Mouse (Mus musculus) liver, embryonic 11.5 days (tissue): ENCODE data around the gene Pgam1. TPM values are rescaled to one million over a fixed set of nuclear protein-coding genes. Genes with fewer than 3 reads are reported as not detected.

Source experiments
- ATAC-seq: fragments of 200-750 bp; cut with Nextera tagmentation; replicated peaks from 2 replicates; pipeline ENCODE4 v1.8.0; 2017; ENCODE audit warnings: moderate number of reproducible peaks, mild to moderate bottlenecking, moderate TSS enrichment, moderate library complexity; ENCODE audit not compliant: low FRiP score
- DNase-seq: peaks from one replicate; pipeline ENCODE4 v3.0.0-alpha.2; 2017; ENCODE audit warnings: low spot score
- H3K27ac ChIP-seq: fragments of 300-500 bp; sonication (generic); 2 replicates; pipeline ENCODE4 v1.5.1; 2014; ENCODE audit warnings: mild to moderate bottlenecking, low read depth, low read length, control low read depth
- H3K27me3 ChIP-seq: fragments of 300-500 bp; sonication (generic); replicated peaks from 2 replicates; pipeline ENCODE4 v1.6.1; 2014; ENCODE audit warnings: low read length, mixed read lengths; ENCODE audit not compliant: control insufficient read depth, insufficient read depth
- H3K36me3 ChIP-seq: fragments of 300-500 bp; sonication (generic); 2 replicates; pipeline ENCODE4 v1.6.1; 2014; ENCODE audit warnings: mild to moderate bottlenecking, low read length, moderate library complexity, mixed read lengths; ENCODE audit not compliant: control insufficient read depth, insufficient read depth
- H3K4me1 ChIP-seq: fragments of 300-500 bp; sonication (generic); replicated peaks from 2 replicates; pipeline ENCODE4 v1.6.1; 2014; ENCODE audit warnings: low read length, mixed read lengths; ENCODE audit not compliant: control insufficient read depth, insufficient read depth
- H3K4me2 ChIP-seq: fragments of 300-500 bp; sonication (generic); 2 replicates; pipeline ENCODE4 v1.6.1; 2014; ENCODE audit warnings: mild to moderate bottlenecking, control low read depth, moderate library complexity
- H3K4me3 ChIP-seq: fragments of 300-500 bp; sonication (generic); 2 replicates; pipeline ENCODE4 v1.5.1; 2014; ENCODE audit warnings: low read depth, low read length, control low read depth
- H3K9ac ChIP-seq: fragments of 300-500 bp; sonication (generic); 2 replicates; pipeline ENCODE4 v1.6.1; 2014; ENCODE audit warnings: low read depth, low read length, control low read depth
- H3K9me3 ChIP-seq: fragments of 300-500 bp; sonication (generic); 2 replicates; pipeline ENCODE4 v1.6.1; 2016; ENCODE audit warnings: low read length, inconsistent platforms, mixed read lengths; ENCODE audit not compliant: control insufficient read depth
- WGBS: fragments of 180-500 bp; shearing (Covaris S2); extraction: QIAGEN DNeasy Blood & Tissue Kit; methylation state at CpG from one replicate; pipeline ENCODE4 v1.1.7; 2014; 5-methylcytosine and 5-hydroxymethylcytosine counted together
- polyA plus RNA-seq: library from polyadenylated mRNA; unstranded; fragments of >200 nt; fragmentation: Nextera tagmentation; extraction: Ambion mirVana; gene quantifications from 2 replicates; pipeline ENCODE4 v1.2.1, GENCODE M21; 2014

Gene Pgam1
- polyA plus RNA-seq, 1 experiment from 2014 or later: 874 TPM

DNA sequence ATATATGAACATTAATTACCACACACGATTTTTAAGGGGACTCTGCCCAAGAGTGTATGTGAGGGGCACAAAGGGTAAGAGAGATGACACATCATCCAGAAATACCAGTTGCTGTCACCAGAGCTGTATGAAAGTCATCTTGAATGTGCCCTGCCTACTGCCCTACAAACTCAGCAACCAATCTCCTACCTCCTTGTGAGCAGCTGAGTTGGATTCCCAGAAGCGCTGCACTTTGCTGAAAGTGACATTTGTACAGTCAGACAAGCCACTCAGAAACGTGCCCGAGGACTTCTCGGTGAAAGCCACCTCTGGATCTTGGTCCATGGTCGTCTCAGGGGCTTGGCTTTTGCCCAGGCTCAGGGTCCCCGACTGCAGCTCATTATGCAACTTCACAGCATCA, 16.8 kb upstream of the Pgam1 start:
- Histone ChIP-seq H3K4me3 (peak overlapping the region; percentile 75), H3K4me1 (peaks cover 8% of the 10 kb centered on the region; the same call in 1 of the 2 replicates), H3K36me3 (peaks cover 10% of the 10 kb centered on the region), H3K4me2 (peak overlapping the region; percentile 81), H3K27me3 (no peaks in the 10 kb centered on the region), H3K27ac (0 out of 2 replicates have a peak overlapping the region, but pooled peaks have one; percentile 3), H3K9me3 (no peaks in the 10 kb centered on the region), H3K9ac (peak overlapping the region; percentile 56)
- no peak for DNase-seq
- no peak for ATAC-seq
- WGBS: 36% methylated on average over 7 of the region's 7 CpGs

DNA sequence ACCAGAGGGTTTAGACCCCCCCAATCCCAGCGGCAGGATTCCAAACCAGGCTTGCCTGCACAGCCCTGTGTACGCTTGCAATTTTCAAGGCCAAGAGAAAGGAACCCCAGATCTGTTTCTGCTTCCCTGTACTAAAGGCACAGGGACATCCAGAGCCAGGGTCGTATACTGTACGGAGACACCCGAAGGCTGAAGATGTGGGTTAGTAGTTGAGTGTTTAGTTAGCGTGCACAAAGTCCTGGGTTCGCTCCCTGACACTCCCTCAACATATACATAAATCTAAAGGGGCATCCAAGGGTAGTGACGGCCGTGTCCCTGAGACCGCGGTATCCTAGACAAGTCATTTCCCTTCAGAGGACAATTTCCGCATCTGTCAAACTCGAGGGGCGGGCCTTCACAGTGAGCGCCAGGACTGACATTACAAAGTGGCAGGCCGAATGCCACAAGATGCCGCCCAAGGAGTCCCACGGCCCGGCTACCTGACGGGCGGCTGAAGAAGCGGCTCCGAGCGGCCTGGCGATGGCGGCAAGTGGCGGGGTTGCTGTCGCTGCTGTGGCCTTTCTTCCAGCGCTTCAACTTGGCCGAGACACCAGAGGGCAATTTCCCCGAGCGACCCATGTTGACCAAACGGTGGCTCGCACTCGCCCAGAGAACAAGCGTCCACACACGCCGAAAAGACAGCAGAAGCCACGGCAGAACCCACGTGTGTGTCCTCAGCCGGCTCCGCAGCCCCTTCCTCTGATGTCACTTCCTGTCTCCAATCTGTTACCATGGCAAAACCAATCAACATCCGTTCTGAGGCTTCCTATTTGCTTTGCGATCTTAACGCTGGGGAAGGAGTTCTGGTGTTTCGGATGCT, 16.0 kb upstream of the Pgam1 start, which contains the start of gene Rrp12:
TSS of gene Rrp12 (minus strand) at position 714 of the 859 bp plus-strand sequence.
- H3K27ac ChIP-seq: 0 out of 2 replicates have a peak within 1 kb of the TSS, but pooled peaks have one; percentile 3
- H3K4me3 ChIP-seq: peak within 1 kb of the TSS; percentile 75
- WGBS: under 1% methylated on average over 46 of the region's 46 CpGs
- peak within 1 kb of the TSS; percentile 81 for H3K4me2 ChIP-seq
- H3K9me3 ChIP-seq: no peaks in the 10 kb centered on the region
- H3K36me3 ChIP-seq: 0 out of 2 replicates have a peak, but pooled peaks cover 4% of the 10 kb centered on the region
- ATAC-seq (peak; percentile 85), DNase-seq (peak; percentile 75)
- H3K9ac ChIP-seq: peak within 1 kb of the TSS; percentile 56
- no peaks in the 10 kb centered on the region for H3K27me3 ChIP-seq
- H3K4me1 ChIP-seq: peaks cover 8% of the 10 kb centered on the region; the same call in 1 of the 2 replicates

DNA sequence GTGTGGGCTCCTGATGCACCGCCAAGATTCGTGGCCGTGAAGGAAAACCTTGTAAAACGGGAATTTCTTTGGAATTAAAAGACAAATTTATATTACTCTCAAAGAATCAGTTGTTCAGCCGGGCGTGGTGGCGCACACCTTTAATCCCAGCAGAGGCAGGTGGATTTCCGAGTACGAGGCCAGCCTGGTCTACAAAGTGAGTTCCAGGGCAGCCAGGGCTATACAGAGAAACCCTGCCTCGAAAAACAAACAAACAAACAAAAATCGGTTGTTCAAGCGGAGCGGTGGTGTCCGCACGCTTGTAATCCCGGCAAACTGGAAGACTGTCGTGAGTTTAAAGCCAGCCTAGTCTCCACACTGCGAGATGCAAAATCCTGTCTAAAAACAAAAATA, 15.4 kb upstream of the Pgam1 start:
- Histone ChIP-seq H3K9ac (no peak overlapping the region), H3K4me3 (peak overlapping the region; percentile 75), H3K9me3 (no peaks in the 10 kb centered on the region), H3K27ac (no peak overlapping the region), H3K4me1 (peaks cover 8% of the 10 kb centered on the region; the same call in 1 of the 2 replicates), H3K27me3 (no peaks in the 10 kb centered on the region), H3K36me3 (no peaks in the 10 kb centered on the region), H3K4me2 (peak overlapping the region; percentile 81)
- WGBS: 24% methylated on average over 18 of the region's 18 CpGs
- no peak; the same call in 1 of the 2 replicates for ATAC-seq
- DNase-seq: no peak

DNA sequence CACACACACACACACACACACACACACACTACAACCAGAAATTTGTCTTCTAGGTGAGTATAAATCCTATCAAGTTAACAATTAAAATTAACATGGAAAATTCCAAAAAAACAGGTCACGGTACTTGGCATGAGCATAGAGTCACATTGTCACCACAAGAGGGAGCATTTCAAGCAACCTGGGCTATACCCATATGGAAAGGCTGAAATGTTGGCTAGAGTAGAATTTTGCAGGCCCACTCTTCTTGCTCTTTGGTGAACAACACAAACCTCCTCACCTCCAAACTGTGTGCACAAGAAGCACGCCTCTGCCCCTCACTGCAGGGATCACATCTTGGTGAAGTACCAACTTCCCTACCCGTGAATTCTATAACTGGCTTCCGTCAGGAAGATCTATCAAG, 12.9 kb upstream of the Pgam1 start:
- no peak for ATAC-seq
- no peak for DNase-seq

DNA sequence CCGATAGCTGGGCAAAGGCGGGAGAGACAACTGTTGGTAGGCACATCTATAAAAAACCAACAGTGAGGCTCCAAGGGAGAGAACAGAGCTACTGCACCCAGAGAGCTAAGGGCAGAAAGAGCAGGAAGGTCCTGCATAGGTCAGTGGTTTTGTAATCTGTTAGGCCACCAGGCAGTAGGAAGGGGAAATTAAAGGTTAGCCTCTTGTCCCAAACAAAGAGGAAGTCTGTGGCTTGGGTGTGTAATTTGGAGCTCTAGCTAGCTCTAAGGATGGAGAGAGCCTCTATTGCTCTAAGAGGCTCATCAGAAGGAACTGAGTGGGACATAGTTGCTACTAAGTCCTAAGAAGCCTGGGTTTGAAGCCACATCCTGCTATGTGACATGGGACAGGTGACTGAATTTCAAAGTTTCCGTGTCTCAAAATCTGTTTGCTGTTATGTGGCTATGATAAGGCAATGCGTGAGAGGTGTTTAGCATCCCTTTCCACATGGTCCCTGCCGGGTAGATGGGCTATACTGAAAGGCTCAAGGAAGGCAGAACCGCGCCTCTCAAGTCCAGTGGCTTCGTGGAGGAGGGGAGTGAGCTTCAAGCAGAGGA, 11.1 kb upstream of the Pgam1 start:
- no peaks in the 10 kb centered on the region for H3K27me3 ChIP-seq
- no peak for ATAC-seq
- no peak overlapping the region for H3K9ac ChIP-seq
- H3K4me3 ChIP-seq: no peak overlapping the region
- peaks cover 10% of the 10 kb centered on the region for H3K4me1 ChIP-seq
- no peaks in the 10 kb centered on the region for H3K9me3 ChIP-seq
- H3K27ac ChIP-seq: no peak overlapping the region
- no peaks in the 10 kb centered on the region for H3K36me3 ChIP-seq
- WGBS: 50% methylated on average over 8 of the region's 8 CpGs
- no peak overlapping the region for H3K4me2 ChIP-seq
- no peak for DNase-seq

More for the DNA sequence above, 12.9 kb upstream of the Pgam1 start:
- 46% methylated on average over 4 of the region's 4 CpGs for WGBS
- no peaks in the 10 kb centered on the region for H3K9me3 ChIP-seq
- no peak overlapping the region for H3K9ac ChIP-seq
- no peaks in the 10 kb centered on the region for H3K36me3 ChIP-seq
- no peak overlapping the region for H3K4me2 ChIP-seq
- H3K27ac ChIP-seq: no peak overlapping the region
- no peak overlapping the region for H3K4me3 ChIP-seq
- no peaks in the 10 kb centered on the region for H3K27me3 ChIP-seq
- peaks cover 14% of the 10 kb centered on the region for H3K4me1 ChIP-seq

DNA sequence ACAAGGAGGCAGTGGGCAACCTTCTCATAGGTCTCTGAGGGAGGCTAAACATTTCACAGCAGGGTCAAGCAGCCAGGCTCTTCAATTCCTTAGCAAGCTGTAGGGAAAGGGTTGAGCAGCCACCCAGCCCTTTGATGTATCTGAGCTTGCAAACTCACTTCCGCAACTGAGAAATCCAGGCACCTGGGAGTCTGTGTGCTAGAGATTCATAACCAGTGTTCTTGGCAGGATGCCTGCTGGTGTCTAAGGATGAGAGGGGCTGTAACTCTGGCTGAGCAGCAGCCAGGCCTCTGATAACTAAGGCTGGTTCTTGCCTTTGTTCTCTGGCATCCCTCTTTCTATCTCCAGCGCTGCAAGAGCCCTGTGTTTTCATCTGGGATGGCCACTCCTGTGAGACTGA, 10.0 kb upstream of the Pgam1 start:
- H3K27ac ChIP-seq: peak overlapping the region; percentile 38; the same call in 1 of the 2 replicates
- DNase-seq (no peak), ATAC-seq (no peak)
- H3K9ac ChIP-seq: no peak overlapping the region
- no peak overlapping the region for H3K4me2 ChIP-seq
- no peaks in the 10 kb centered on the region for H3K9me3 ChIP-seq
- H3K36me3 ChIP-seq: no peaks in the 10 kb centered on the region
- peaks cover 21% of the 10 kb centered on the region for H3K4me1 ChIP-seq
- H3K4me3 ChIP-seq: no peak overlapping the region
- 60% methylated on average over 2 of the region's 2 CpGs for WGBS
- H3K27me3 ChIP-seq: no peaks in the 10 kb centered on the region

DNA sequence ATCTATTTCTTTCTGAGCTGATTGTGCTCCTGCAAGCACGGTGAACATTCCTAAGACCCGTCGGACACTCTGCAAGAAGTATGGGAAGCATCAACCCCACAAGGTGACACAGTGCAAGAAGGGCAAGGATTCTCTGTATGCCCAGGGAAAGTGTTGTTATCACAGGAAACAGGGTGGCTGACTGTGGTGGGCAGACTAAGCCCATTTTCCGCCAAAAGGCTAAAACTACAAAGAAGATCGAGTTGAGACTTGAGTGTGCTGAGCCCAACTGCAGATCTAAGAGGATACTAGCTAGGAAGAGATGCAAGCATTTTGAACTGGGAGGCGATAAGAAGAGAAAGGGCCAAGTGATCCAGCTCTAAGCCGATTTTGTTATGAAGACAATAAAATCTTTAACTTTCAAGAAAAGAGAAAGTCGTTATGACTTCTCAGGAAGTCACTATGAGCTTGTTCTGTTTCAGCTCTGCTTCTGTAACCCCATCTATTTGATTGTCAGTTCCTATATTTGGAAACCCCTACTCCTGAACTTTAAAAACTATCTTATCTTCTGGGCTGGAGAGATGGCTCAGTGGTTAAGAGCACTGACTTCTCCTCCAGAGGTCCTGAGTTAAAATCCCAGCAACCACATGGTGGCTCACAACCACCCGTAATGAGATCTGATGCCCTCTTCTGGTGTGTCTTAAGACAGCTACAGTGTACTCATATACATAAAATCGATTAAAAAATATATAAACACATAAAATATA, 8.7 kb upstream of the Pgam1 start:
- DNase-seq: no peak
- Histone ChIP-seq H3K9ac (no peak overlapping the region), H3K4me2 (peak overlapping the region; percentile 12), H3K9me3 (no peaks in the 10 kb centered on the region), H3K27ac (no peak overlapping the region), H3K27me3 (no peaks in the 10 kb centered on the region), H3K4me3 (no peak overlapping the region), H3K4me1 (peaks cover 32% of the 10 kb centered on the region), H3K36me3 (no peaks in the 10 kb centered on the region)
- 45% methylated on average over 10 of the region's 10 CpGs for WGBS
- no peak for ATAC-seq

DNA sequence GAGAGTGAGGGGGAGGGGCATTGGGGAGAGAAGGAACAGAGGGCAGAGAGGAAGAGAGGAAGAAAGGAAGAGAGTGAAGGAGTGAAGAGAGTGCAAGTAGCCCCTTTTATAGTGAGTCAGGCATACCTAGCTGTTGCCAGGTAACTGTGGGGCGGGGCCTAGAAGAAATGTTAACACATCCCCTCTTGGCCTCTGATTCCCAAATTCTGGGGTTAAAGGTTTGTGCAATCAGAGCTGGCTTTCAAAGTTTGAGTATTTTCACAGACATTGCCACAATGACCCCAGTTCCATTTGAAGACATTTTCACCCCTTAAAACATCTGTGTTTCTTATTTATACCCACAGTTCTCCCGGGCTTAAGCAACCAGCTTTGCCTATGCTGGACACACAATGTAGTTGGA, 6.5 kb upstream of the Pgam1 start:
- H3K36me3 ChIP-seq: no peaks in the 10 kb centered on the region
- WGBS: 85% methylated on average over 2 of the region's 2 CpGs
- no peaks in the 10 kb centered on the region for H3K27me3 ChIP-seq
- no peaks in the 10 kb centered on the region for H3K9me3 ChIP-seq
- no peak overlapping the region for H3K27ac ChIP-seq
- H3K4me2 ChIP-seq: no peak overlapping the region
- DNase-seq (no peak), ATAC-seq (no peak)
- no peak overlapping the region for H3K9ac ChIP-seq
- peaks cover 32% of the 10 kb centered on the region for H3K4me1 ChIP-seq
- H3K4me3 ChIP-seq: no peak overlapping the region
